Mouse (Mus musculus): ENCODE data around the gene Irf6. TPM values are rescaled to one million over a fixed set of nuclear protein-coding genes. Genes with fewer than 3 reads are reported as not detected.
A peak's percentile ranks its signal among the peaks of the same experiment; 100 is the strongest.

Irf6 gene
- 3.2 and 3.6 TPM in 2 replicates for polyA plus RNA-seq (2014; fragmentation: Nextera tagmentation; extraction: Ambion mirVana)

DNA sequence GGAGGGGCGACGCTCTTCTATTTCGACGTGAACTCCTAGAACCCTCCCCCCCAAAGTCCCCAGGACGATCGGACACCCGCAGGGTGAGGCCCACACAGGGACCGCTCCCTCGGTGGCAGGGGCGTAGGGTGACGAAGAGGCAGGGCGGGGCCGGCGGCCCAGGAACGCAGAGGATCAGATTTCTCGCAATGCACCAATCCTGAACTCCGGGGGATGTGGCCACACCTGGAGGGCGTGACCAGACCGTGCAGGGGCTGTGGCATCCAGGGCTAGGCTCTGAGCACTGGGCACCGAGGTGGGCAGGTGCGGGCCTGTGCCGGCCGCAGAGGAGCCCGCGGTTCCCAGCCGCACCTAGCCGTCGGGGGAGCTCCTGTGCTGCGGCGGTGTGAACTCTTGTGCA is at the start of gene Irf6:
Gene Irf6, plus strand, starts transcription at position 240 of the 400 bp plus-strand sequence.
- under 1% methylated on average over 30 of the region's 30 CpGs for WGBS (ENCODE audit: insufficient replicate concordance)
- H3K36me3 ChIP-seq (ENCODE audit: control insufficient read depth, insufficient read depth, low read length) = no peaks in the 10 kb centered on the region
- H3K4me1 ChIP-seq (ENCODE audit: control insufficient read depth, insufficient read depth, low read length) = peaks cover 24% of the 10 kb centered on the region
- ATAC-seq (replicated peaks; ENCODE audit: insufficient number of reproducible peaks, low FRiP score, low TSS enrichment) = peak; percentile 86
- no peaks in the 10 kb centered on the region for H3K9me3 ChIP-seq (replicated peaks; ENCODE audit: control insufficient read depth, low read length)
- peak within 1 kb of the TSS; percentile 66 for H3K4me2 ChIP-seq
- H3K27ac ChIP-seq (ENCODE audit: low read depth, low read length) = no peak within 1 kb of the TSS
- peak within 1 kb of the TSS; percentile 35 for H3K4me3 ChIP-seq (ENCODE audit: low read depth, low read length)
- peaks cover 27% of the 10 kb centered on the region for H3K27me3 ChIP-seq (ENCODE audit: control insufficient read depth, insufficient read depth, low read length)
- peak within 1 kb of the TSS; percentile 35; the same call in 1 of the 2 replicates for H3K9ac ChIP-seq (ENCODE audit: low read depth, low read length)

DNA sequence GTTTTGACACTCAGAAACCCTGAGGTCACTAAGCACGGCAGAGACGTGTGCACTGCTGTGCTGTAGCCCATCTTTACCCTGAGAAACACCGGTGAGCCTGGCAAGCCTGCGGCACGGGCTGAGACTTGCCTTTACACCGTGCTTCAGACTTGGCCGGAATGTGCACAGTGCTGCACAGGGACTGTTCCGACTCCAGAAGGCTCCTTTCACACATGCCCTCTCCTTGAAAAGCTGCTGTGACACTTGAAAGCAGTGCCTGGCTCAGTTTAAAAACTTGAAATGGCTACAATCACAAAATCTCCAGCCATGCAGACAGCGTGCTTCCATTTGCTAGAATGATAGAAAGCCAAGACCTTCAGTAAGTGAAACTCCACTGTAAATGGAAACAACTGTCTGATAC is 40.8 kb upstream of the Irf6 start:
- 93% methylated on average over 9 of the region's 9 CpGs for WGBS (ENCODE audit: insufficient replicate concordance)

DNA sequence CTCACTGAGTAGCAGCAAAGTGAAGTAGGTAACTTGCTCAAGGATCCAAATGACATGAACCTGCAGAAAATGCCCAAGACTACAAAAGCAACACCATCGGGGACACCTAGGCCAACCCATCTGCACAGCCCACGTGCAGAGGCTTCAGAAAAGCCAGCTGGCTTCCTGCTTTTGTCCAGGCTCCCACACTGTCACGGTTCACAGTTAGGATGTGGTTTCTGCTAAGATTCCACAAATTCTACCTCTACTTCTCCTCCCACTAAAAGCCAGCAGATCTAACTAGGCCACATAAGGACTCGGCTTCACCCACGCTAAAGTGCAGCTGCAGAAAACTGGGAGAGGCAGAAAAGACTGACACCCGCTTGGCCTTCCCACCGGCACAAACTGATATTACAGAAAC is 30.1 kb upstream of the Irf6 start:
- peaks cover 33% of the 10 kb centered on the region for H3K36me3 ChIP-seq (ENCODE audit: control insufficient read depth, insufficient read depth, low read length)
- no peak overlapping the region for H3K9ac ChIP-seq (ENCODE audit: low read depth, low read length)
- H3K27me3 ChIP-seq (ENCODE audit: control insufficient read depth, insufficient read depth, low read length) = no peaks in the 10 kb centered on the region
- H3K27ac ChIP-seq (ENCODE audit: low read depth, low read length) = no peak overlapping the region
- no peak overlapping the region for H3K4me3 ChIP-seq (ENCODE audit: low read depth, low read length)
- H3K4me1 ChIP-seq (ENCODE audit: control insufficient read depth, insufficient read depth, low read length) = no peaks in the 10 kb centered on the region
- 91% methylated on average over 7 of the region's 7 CpGs for WGBS (ENCODE audit: insufficient replicate concordance)
- no peak for ATAC-seq (replicated peaks; ENCODE audit: insufficient number of reproducible peaks, low FRiP score, low TSS enrichment)
- H3K4me2 ChIP-seq = no peak overlapping the region
- no peaks in the 10 kb centered on the region for H3K9me3 ChIP-seq (replicated peaks; ENCODE audit: control insufficient read depth, low read length)

More for the DNA sequence above, 40.8 kb upstream of the Irf6 start:
- Histone ChIP-seq H3K4me3 (ENCODE audit: low read depth, low read length) (no peak overlapping the region), H3K27ac (ENCODE audit: low read depth, low read length) (no peak overlapping the region), H3K4me1 (ENCODE audit: control insufficient read depth, insufficient read depth, low read length) (no peaks in the 10 kb centered on the region), H3K9ac (ENCODE audit: low read depth, low read length) (no peak overlapping the region), H3K4me2 (no peak overlapping the region), H3K9me3 (replicated peaks; ENCODE audit: control insufficient read depth, low read length) (no peaks in the 10 kb centered on the region), H3K27me3 (ENCODE audit: control insufficient read depth, insufficient read depth, low read length) (no peaks in the 10 kb centered on the region), H3K36me3 (ENCODE audit: control insufficient read depth, insufficient read depth, low read length) (peaks cover 46% of the 10 kb centered on the region)
- no peak for ATAC-seq (replicated peaks; ENCODE audit: insufficient number of reproducible peaks, low FRiP score, low TSS enrichment)

DNA sequence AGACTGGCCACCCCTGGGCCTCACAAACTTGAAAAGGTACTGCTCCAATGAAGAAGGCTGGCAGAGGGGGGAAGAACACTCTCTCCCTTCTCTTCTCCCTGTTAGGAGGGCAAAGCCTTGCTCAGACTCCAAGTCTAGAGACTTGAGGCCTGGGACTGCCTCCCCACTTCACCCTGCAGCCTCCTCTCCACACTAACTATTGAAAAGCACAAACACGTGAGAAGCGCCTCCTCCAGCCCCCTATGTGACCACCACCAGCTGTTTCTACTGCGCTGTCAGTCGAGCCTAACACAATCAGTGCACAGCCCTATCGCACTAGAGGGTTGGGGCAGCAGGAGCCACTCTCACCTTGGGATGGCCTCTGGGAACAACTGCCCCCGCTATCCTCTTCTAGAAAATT is 29.6 kb upstream of the Irf6 start:
- no peak for ATAC-seq (replicated peaks; ENCODE audit: insufficient number of reproducible peaks, low FRiP score, low TSS enrichment)

DNA sequence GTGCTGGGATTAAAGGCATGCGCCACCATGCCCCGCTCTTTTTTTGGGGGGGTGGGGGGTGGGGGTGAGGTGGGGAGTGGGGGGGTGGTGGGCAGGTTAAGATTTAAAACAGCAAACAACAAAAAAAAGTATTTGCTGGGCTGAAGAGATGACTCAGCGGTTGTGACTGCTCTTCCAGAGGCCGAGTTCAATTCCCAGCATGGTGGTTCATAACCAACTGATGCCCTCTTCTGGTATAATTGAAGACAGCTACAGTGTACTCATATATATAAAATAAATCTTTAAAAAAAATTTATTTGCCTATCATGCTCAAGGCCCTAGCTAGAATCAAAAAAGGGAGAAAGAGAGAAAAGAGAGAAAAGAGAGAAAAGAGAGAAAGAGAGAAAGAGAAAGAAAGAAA is 27.1 kb upstream of the Irf6 start:
- Histone ChIP-seq H3K9me3 (replicated peaks; ENCODE audit: control insufficient read depth, low read length) (no peaks in the 10 kb centered on the region), H3K36me3 (ENCODE audit: control insufficient read depth, insufficient read depth, low read length) (peaks cover 23% of the 10 kb centered on the region), H3K4me1 (ENCODE audit: control insufficient read depth, insufficient read depth, low read length) (peaks cover 4% of the 10 kb centered on the region; the same call in 1 of the 2 replicates), H3K9ac (ENCODE audit: low read depth, low read length) (no peak overlapping the region), H3K4me3 (ENCODE audit: low read depth, low read length) (no peak overlapping the region), H3K27ac (ENCODE audit: low read depth, low read length) (no peak overlapping the region), H3K4me2 (no peak overlapping the region), H3K27me3 (ENCODE audit: control insufficient read depth, insufficient read depth, low read length) (no peaks in the 10 kb centered on the region)
- WGBS (ENCODE audit: insufficient replicate concordance) = 84% methylated on average over 4 of the region's 4 CpGs
- ATAC-seq (replicated peaks; ENCODE audit: insufficient number of reproducible peaks, low FRiP score, low TSS enrichment) = no peak

More for the DNA sequence above, 29.6 kb upstream of the Irf6 start:
- Histone ChIP-seq H3K27ac (ENCODE audit: low read depth, low read length) (no peak overlapping the region), H3K27me3 (ENCODE audit: control insufficient read depth, insufficient read depth, low read length) (no peaks in the 10 kb centered on the region), H3K4me3 (ENCODE audit: low read depth, low read length) (no peak overlapping the region), H3K4me1 (ENCODE audit: control insufficient read depth, insufficient read depth, low read length) (no peaks in the 10 kb centered on the region), H3K9me3 (replicated peaks; ENCODE audit: control insufficient read depth, low read length) (no peaks in the 10 kb centered on the region), H3K4me2 (no peak overlapping the region), H3K9ac (ENCODE audit: low read depth, low read length) (no peak overlapping the region), H3K36me3 (ENCODE audit: control insufficient read depth, insufficient read depth, low read length) (peaks cover 31% of the 10 kb centered on the region)
- 92% methylated on average over 6 of the region's 6 CpGs for WGBS (ENCODE audit: insufficient replicate concordance)

DNA sequence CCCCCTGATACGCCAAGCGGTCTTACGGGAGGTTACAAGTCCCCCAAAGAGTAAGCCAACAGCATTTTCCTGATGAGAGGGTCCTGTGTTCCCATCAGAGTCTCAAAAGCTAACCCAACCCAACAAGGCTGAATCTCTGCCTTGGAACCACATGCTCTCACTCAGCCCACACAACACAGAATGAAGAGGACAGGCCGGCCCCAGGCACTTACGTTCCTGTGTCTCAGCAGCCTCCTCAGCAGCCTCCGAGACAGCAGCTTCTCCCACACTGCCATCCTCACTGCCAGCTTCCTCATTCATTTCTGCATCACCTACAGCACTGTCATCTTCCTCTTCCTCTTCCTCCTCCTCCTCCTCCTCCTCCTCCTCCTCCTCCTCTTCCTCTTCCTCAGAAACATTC is 24.9 kb upstream of the Irf6 start:
- H3K9ac ChIP-seq (ENCODE audit: low read depth, low read length) = no peak overlapping the region
- no peaks in the 10 kb centered on the region for H3K9me3 ChIP-seq (replicated peaks; ENCODE audit: control insufficient read depth, low read length)
- no peak overlapping the region for H3K27ac ChIP-seq (ENCODE audit: low read depth, low read length)
- peaks cover 4% of the 10 kb centered on the region; the same call in 1 of the 2 replicates for H3K4me1 ChIP-seq (ENCODE audit: control insufficient read depth, insufficient read depth, low read length)
- WGBS (ENCODE audit: insufficient replicate concordance) = 95% methylated on average over 6 of the region's 6 CpGs
- no peaks in the 10 kb centered on the region for H3K27me3 ChIP-seq (ENCODE audit: control insufficient read depth, insufficient read depth, low read length)
- no peak for ATAC-seq (replicated peaks; ENCODE audit: insufficient number of reproducible peaks, low FRiP score, low TSS enrichment)
- H3K36me3 ChIP-seq (ENCODE audit: control insufficient read depth, insufficient read depth, low read length) = peaks cover 4% of the 10 kb centered on the region
- H3K4me2 ChIP-seq = no peak overlapping the region
- no peak overlapping the region for H3K4me3 ChIP-seq (ENCODE audit: low read depth, low read length)

DNA sequence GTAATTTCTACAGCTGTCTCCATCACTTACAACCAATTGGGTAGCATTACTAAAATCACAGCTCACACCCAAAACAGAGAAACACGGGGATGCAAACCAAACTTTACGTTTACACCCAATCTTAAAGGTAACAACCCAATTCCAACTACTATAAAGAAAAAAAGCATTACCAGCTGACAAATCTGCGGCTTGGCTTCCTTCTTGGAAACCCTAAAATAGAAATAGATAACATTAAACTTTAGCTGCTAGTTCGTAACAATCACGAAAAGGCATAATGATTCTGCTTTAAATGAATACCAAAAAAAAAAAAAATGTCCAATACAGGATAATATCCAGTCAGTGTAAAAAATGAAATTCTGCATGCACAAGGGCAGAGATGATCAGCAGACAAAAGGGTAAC is 23.6 kb upstream of the Irf6 start:
- Histone ChIP-seq H3K4me2 (peak overlapping the region; percentile 63), H3K4me3 (ENCODE audit: low read depth, low read length) (peak overlapping the region; percentile 90), H3K9ac (ENCODE audit: low read depth, low read length) (peak overlapping the region; percentile 74), H3K27ac (ENCODE audit: low read depth, low read length) (no peak overlapping the region), H3K27me3 (ENCODE audit: control insufficient read depth, insufficient read depth, low read length) (no peaks in the 10 kb centered on the region), H3K9me3 (replicated peaks; ENCODE audit: control insufficient read depth, low read length) (no peaks in the 10 kb centered on the region), H3K4me1 (ENCODE audit: control insufficient read depth, insufficient read depth, low read length) (peaks cover 4% of the 10 kb centered on the region; the same call in 1 of the 2 replicates), H3K36me3 (ENCODE audit: control insufficient read depth, insufficient read depth, low read length) (peaks cover 4% of the 10 kb centered on the region)
- 18% methylated on average over 5 of the region's 5 CpGs for WGBS (ENCODE audit: insufficient replicate concordance)
- ATAC-seq (replicated peaks; ENCODE audit: insufficient number of reproducible peaks, low FRiP score, low TSS enrichment) = no peak

DNA sequence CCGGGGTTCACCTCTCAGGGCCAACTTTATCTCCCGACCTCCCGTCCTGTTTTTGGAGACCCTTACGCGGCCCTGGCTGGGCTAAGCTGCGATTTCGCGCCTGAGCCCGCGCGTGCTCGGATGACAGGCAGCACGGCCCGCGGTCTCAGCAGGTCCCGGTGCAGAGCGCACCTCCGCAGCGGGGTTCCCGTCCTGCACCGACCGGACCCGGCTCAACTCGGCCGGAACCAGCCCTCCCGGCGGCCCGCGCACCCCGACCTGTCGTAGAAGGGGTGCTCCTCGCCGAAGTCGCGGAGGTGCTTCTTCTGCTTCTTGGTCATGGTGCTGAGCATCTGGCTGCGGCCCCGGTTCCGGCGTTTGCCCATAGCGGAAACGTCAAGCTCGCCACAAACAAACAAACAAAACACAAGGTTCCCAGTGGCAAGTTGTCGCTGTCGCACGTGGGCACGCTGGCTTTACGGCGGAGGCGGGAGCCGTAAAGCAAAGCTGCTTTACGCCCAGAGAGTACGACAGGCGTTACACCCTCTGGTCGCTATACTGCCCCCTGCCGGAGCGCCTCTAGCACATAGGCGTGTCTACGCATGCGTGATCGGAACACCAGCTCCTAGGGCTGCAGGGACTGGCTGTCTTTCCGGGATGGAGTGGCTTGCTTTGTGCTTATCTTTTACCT is 23.0 kb upstream of the Irf6 start, which contains the start of gene Diexf:
Gene Diexf, minus strand, starts transcription at position 487 of the 670 bp plus-strand sequence.
- H3K4me2 ChIP-seq = peak within 1 kb of the TSS; percentile 66
- H3K27ac ChIP-seq (ENCODE audit: low read depth, low read length) = 0 out of 2 replicates have a peak within 1 kb of the TSS, but pooled peaks have one; percentile 6
- under 1% methylated on average over 61 of the region's 61 CpGs for WGBS (ENCODE audit: insufficient replicate concordance)
- H3K9me3 ChIP-seq (replicated peaks; ENCODE audit: control insufficient read depth, low read length) = no peaks in the 10 kb centered on the region
- peak; percentile 91 for ATAC-seq (replicated peaks; ENCODE audit: insufficient number of reproducible peaks, low FRiP score, low TSS enrichment)
- no peaks in the 10 kb centered on the region for H3K27me3 ChIP-seq (ENCODE audit: control insufficient read depth, insufficient read depth, low read length)
- H3K4me3 ChIP-seq (ENCODE audit: low read depth, low read length) = peak within 1 kb of the TSS; percentile 90
- peaks cover 4% of the 10 kb centered on the region; the same call in 1 of the 2 replicates for H3K4me1 ChIP-seq (ENCODE audit: control insufficient read depth, insufficient read depth, low read length)
- H3K36me3 ChIP-seq (ENCODE audit: control insufficient read depth, insufficient read depth, low read length) = peaks cover 4% of the 10 kb centered on the region; the same call in 1 of the 2 replicates
- peak within 1 kb of the TSS; percentile 74 for H3K9ac ChIP-seq (ENCODE audit: low read depth, low read length)
